Mouse (Mus musculus): ENCODE results near the gene Slc50a1. TPM values are rescaled to one million over a fixed set of nuclear protein-coding genes. Genes with fewer than 3 reads are reported as not detected.

Slc50a1 gene
- polyA plus RNA-seq, 1 experiment: 91.5 TPM

GRCm38 (mm10) chr3:89251365-89251895 is 18.9 kb downstream of the Slc50a1 start:
- no peak overlapping the region for H3K4me3 ChIP-seq (ENCODE audit: insufficient read depth, low read length)
- TF ChIP-seq CTCF (IDR thresholded peaks at IDR 0.05; ENCODE audit: borderline replicate concordance, insufficient read depth, low read length) (no peak), POLR2A (IDR thresholded peaks at IDR 0.05; ENCODE audit: low read depth, low read length) (no peak)
- H3K4me1 ChIP-seq (ENCODE audit: control insufficient read depth, insufficient read depth, low read length): peaks cover 4% of the 10 kb centered on the region; the same call in 1 of the 2 replicates
- no peak overlapping the region for H3K27ac ChIP-seq (ENCODE audit: insufficient read depth, low read length)

GRCm38 (mm10) chr3:89250435-89251040 is 19.8 kb downstream of the Slc50a1 start:
- Histone ChIP-seq H3K4me3 (ENCODE audit: insufficient read depth, low read length) (no peak overlapping the region), H3K4me1 (ENCODE audit: control insufficient read depth, insufficient read depth, low read length) (peaks cover 4% of the 10 kb centered on the region; the same call in 1 of the 2 replicates), H3K27ac (ENCODE audit: insufficient read depth, low read length) (no peak overlapping the region)
- peak; percentile 47 for TF ChIP-seq POLR2A (IDR thresholded peaks at IDR 0.05; ENCODE audit: low read depth, low read length)
- TF ChIP-seq CTCF (IDR thresholded peaks at IDR 0.05; ENCODE audit: borderline replicate concordance, insufficient read depth, low read length): peak; percentile 66; the same call in 1 of the 2 replicates

GRCm38 (mm10) chr3:89247466-89247865 is 22.9 kb downstream of the Slc50a1 start:
- peak overlapping the region; percentile 15; the same call in 1 of the 2 replicates for H3K27ac ChIP-seq (ENCODE audit: insufficient read depth, low read length)
- peaks cover 4% of the 10 kb centered on the region; the same call in 1 of the 2 replicates for H3K4me1 ChIP-seq (ENCODE audit: control insufficient read depth, insufficient read depth, low read length)
- 0 out of 2 replicates have a peak, but pooled peaks have one; percentile 24 for TF ChIP-seq POLR2A (IDR thresholded peaks at IDR 0.05; ENCODE audit: low read depth, low read length)
- no peak for TF ChIP-seq CTCF (IDR thresholded peaks at IDR 0.05; ENCODE audit: borderline replicate concordance, insufficient read depth, low read length)
- peak overlapping the region; percentile 76 for H3K4me3 ChIP-seq (ENCODE audit: insufficient read depth, low read length)

- H3K27ac ChIP-seq (ENCODE audit: insufficient read depth, low read length): peak within 1 kb of the TSS; percentile 77
- H3K4me3 ChIP-seq (ENCODE audit: insufficient read depth, low read length): peak within 1 kb of the TSS; percentile 76
- H3K4me1 ChIP-seq (ENCODE audit: control insufficient read depth, insufficient read depth, low read length): peaks cover 4% of the 10 kb centered on the region; the same call in 1 of the 2 replicates
- TF ChIP-seq CTCF (IDR thresholded peaks at IDR 0.05; ENCODE audit: borderline replicate concordance, insufficient read depth, low read length) (peak; percentile 91; the same call in 1 of the 2 replicates), POLR2A (IDR thresholded peaks at IDR 0.05; ENCODE audit: low read depth, low read length) (peak; percentile 63)
Measured at GRCm38 (mm10) chr3:89246261-89247100, 23.9 kb downstream of the Slc50a1 start, which contains the start of gene Trim46. TSS of gene Trim46 (minus strand) at chr3:89246309.

- peak within 1 kb of the TSS; percentile 77 for H3K27ac ChIP-seq (ENCODE audit: insufficient read depth, low read length)
- H3K4me1 ChIP-seq (ENCODE audit: control insufficient read depth, insufficient read depth, low read length): peaks cover 4% of the 10 kb centered on the region; the same call in 1 of the 2 replicates
- peak; percentile 48 for TF ChIP-seq POLR2A (IDR thresholded peaks at IDR 0.05; ENCODE audit: low read depth, low read length)
- no peak for TF ChIP-seq CTCF (IDR thresholded peaks at IDR 0.05; ENCODE audit: borderline replicate concordance, insufficient read depth, low read length)
- H3K4me3 ChIP-seq (ENCODE audit: insufficient read depth, low read length): peak within 1 kb of the TSS; percentile 76
Measured at GRCm38 (mm10) chr3:89245688-89246171, 24.6 kb downstream of the Slc50a1 start, which contains the start of gene Krtcap2. TSS of gene Krtcap2 (plus strand) at chr3:89245966.

GRCm38 (mm10) chr3:89244982-89245687 is 25.2 kb downstream of the Slc50a1 start:
- peaks cover 4% of the 10 kb centered on the region; the same call in 1 of the 2 replicates for H3K4me1 ChIP-seq (ENCODE audit: control insufficient read depth, insufficient read depth, low read length)
- TF ChIP-seq POLR2A (IDR thresholded peaks at IDR 0.05; ENCODE audit: low read depth, low read length) (peak; percentile 28; the same call in 1 of the 2 replicates), CTCF (IDR thresholded peaks at IDR 0.05; ENCODE audit: borderline replicate concordance, insufficient read depth, low read length) (no peak)
- peak overlapping the region; percentile 56 for H3K4me3 ChIP-seq (ENCODE audit: insufficient read depth, low read length)
- peak overlapping the region; percentile 70 for H3K27ac ChIP-seq (ENCODE audit: insufficient read depth, low read length)

GRCm38 (mm10) chr3:89244158-89244981 is 26.0 kb downstream of the Slc50a1 start:
- Histone ChIP-seq H3K4me3 (ENCODE audit: insufficient read depth, low read length) (peak overlapping the region; percentile 56), H3K4me1 (ENCODE audit: control insufficient read depth, insufficient read depth, low read length) (peaks cover 4% of the 10 kb centered on the region; the same call in 1 of the 2 replicates), H3K27ac (ENCODE audit: insufficient read depth, low read length) (peak overlapping the region; percentile 39; the same call in 1 of the 2 replicates)
- TF ChIP-seq POLR2A (IDR thresholded peaks at IDR 0.05; ENCODE audit: low read depth, low read length) (no peak; the same call in 1 of the 2 replicates), CTCF (IDR thresholded peaks at IDR 0.05; ENCODE audit: borderline replicate concordance, insufficient read depth, low read length) (no peak)

GRCm38 (mm10) chr3:89243609-89244008 is 26.8 kb downstream of the Slc50a1 start:
- peaks cover 4% of the 10 kb centered on the region; the same call in 1 of the 2 replicates for H3K4me1 ChIP-seq (ENCODE audit: control insufficient read depth, insufficient read depth, low read length)
- peak; percentile 67; the same call in 1 of the 2 replicates for TF ChIP-seq CTCF (IDR thresholded peaks at IDR 0.05; ENCODE audit: borderline replicate concordance, insufficient read depth, low read length)
- no peak for TF ChIP-seq POLR2A (IDR thresholded peaks at IDR 0.05; ENCODE audit: low read depth, low read length)
- H3K27ac ChIP-seq (ENCODE audit: insufficient read depth, low read length): no peak overlapping the region
- peak overlapping the region; percentile 12; the same call in 1 of the 2 replicates for H3K4me3 ChIP-seq (ENCODE audit: insufficient read depth, low read length)
